Mouse (Mus musculus) adrenal gland, adult (tissue): ENCODE results near the gene Pi4k2a.
"Not testable (repeated sequence)": the region's sequence is repeated elsewhere in the genome, so short reads cannot be mapped to it uniquely, and the experiment has no call there.

ENCODE experiments used
- DNase-seq, 2 experiments: peaks; one replicate each; pipeline ENCODE4 v3.0.0; 2022 to 2023; ENCODE audit warnings: low spot score in 1 of 2; ENCODE audit not compliant: inconsistent age in 2 of 2

Gene Pi4k2a

GRCm38 (mm10) chr19:42079950-42080349 lies 10.3 kb upstream of the Pi4k2a start:
- DNase-seq: peak; percentile 72 to 75

GRCm38 (mm10) chr19:42080469-42080868 lies 9.8 kb upstream of the Pi4k2a start:
- DNase-seq: peak in 1 of 2 experiments; percentile 25

- DNase-seq: not testable (repeated sequence)
Observed at GRCm38 (mm10) chr19:42081613-42082012, 8.7 kb upstream of the Pi4k2a start.

- DNase-seq: no peak
Observed at GRCm38 (mm10) chr19:42085690-42086089, 4.6 kb upstream of the Pi4k2a start.

- DNase-seq: peak; percentile 91 to 95
Observed at GRCm38 (mm10) chr19:42086166-42086565, 4.1 kb upstream of the Pi4k2a start, which contains the start of gene Morn4. TSS of gene Morn4 (minus strand) at chr19:42086357.

GRCm38 (mm10) chr19:42089103-42089747 lies 1.0 kb upstream of the Pi4k2a start:
- peak; percentile 60 to 82 for DNase-seq

GRCm38 (mm10) chr19:42090637-42091141 lies 419 bp downstream of the Pi4k2a start:
- DNase-seq: no peak

- no peak for DNase-seq
Observed at GRCm38 (mm10) chr19:42099406-42099805, 9.1 kb downstream of the Pi4k2a start.

GRCm38 (mm10) chr19:42104681-42105080 lies 14.4 kb downstream of the Pi4k2a start:
- no peak for DNase-seq

- DNase-seq: peak in 1 of 2 experiments; percentile 53
Observed at GRCm38 (mm10) chr19:42115783-42116335, 25.6 kb downstream of the Pi4k2a start.

GRCm38 (mm10) chr19:42118142-42118541 lies 27.9 kb downstream of the Pi4k2a start:
- peak in 1 of 2 experiments; percentile 18 for DNase-seq

- peak in 1 of 2 experiments; percentile 60 for DNase-seq
Observed at GRCm38 (mm10) chr19:42118596-42118995, 28.3 kb downstream of the Pi4k2a start.

GRCm38 (mm10) chr19:42120451-42120850 lies 30.2 kb downstream of the Pi4k2a start:
- DNase-seq: peak; percentile 52 to 72

GRCm38 (mm10) chr19:42124684-42125083 lies 34.4 kb downstream of the Pi4k2a start:
- peak in 1 of 2 experiments; percentile 38 for DNase-seq

- DNase-seq: peak; percentile 59 to 82
Observed at GRCm38 (mm10) chr19:42125501-42126218, 35.4 kb downstream of the Pi4k2a start.

- peak; percentile 83 to 93 for DNase-seq
Observed at GRCm38 (mm10) chr19:42126219-42126605, 35.9 kb downstream of the Pi4k2a start.

GRCm38 (mm10) chr19:42127024-42127423 lies 36.8 kb downstream of the Pi4k2a start:
- no peak for DNase-seq

- no peak for DNase-seq
Observed at GRCm38 (mm10) chr19:42128052-42128740, 37.9 kb downstream of the Pi4k2a start.

- DNase-seq: peak; percentile 99 to 100
Observed at GRCm38 (mm10) chr19:42128787-42129508, 38.7 kb downstream of the Pi4k2a start, which contains the start of gene Avpi1. TSS of gene Avpi1 (minus strand) at chr19:42129059.

- peak in 1 of 2 experiments; percentile 59 for DNase-seq
Observed at GRCm38 (mm10) chr19:42129509-42130293, 39.4 kb downstream of the Pi4k2a start.
